Mouse (Mus musculus) lung, postnatal 0 days (tissue): Measurements from ENCODE around the gene Smyd5. TPM values are rescaled to one million over a fixed set of nuclear protein-coding genes. Genes with fewer than 3 reads are reported as not detected.
"Not testable (repeated sequence)": the region's sequence is repeated elsewhere in the genome, so short reads cannot be mapped to it uniquely, and the experiment has no call there.

ENCODE experiments used
- ATAC-seq: fragments of 200-750 bp; cut with Nextera tagmentation; 2 replicates; pipeline ENCODE4 v1.8.0; 2017; ENCODE audit warnings: moderate library complexity
- DNase-seq: peaks from one replicate; pipeline ENCODE4 v3.0.0-alpha.2; 2016; ENCODE audit warnings: low spot score
- H3K27ac ChIP-seq: fragments of 300-500 bp; sonication (generic); 2 replicates; pipeline ENCODE4 v1.5.1; 2014; ENCODE audit warnings: antibody characterized with exemption, mild to moderate bottlenecking, low read length, mixed read lengths
- H3K27me3 ChIP-seq: fragments of 300-500 bp; sonication (generic); replicated peaks from 2 replicates; pipeline ENCODE4 v1.6.1; 2014; ENCODE audit warnings: low read length, mixed read lengths; ENCODE audit not compliant: insufficient read depth
- H3K36me3 ChIP-seq: fragments of 300-500 bp; sonication (generic); 2 replicates; pipeline ENCODE4 v1.6.1; 2014; ENCODE audit warnings: low read length, mixed read lengths; ENCODE audit not compliant: insufficient read depth
- H3K4me1 ChIP-seq: fragments of 300-500 bp; sonication (generic); 2 replicates; pipeline ENCODE4 v1.6.1; 2014; ENCODE audit warnings: antibody characterized with exemption, low read depth, low read length, mixed read lengths; ENCODE audit not compliant: insufficient read depth
- H3K4me2 ChIP-seq: fragments of 300-500 bp; sonication (generic); replicated peaks from 2 replicates; pipeline ENCODE4 v1.6.1; 2014; ENCODE audit warnings: low read depth, mild to moderate bottlenecking, low read length, moderate library complexity, mixed read lengths
- H3K4me3 ChIP-seq: fragments of 300-500 bp; sonication (generic); 2 replicates; pipeline ENCODE4 v1.5.1; 2014; ENCODE audit warnings: low read depth, low read length
- H3K9ac ChIP-seq: fragments of 300-500 bp; sonication (generic); replicated peaks from 2 replicates; pipeline ENCODE4 v1.6.1; 2014; ENCODE audit warnings: low read depth, mild to moderate bottlenecking
- H3K9me3 ChIP-seq: fragments of 300-500 bp; sonication (generic); 2 replicates; pipeline ENCODE4 v1.6.1; 2016; ENCODE audit warnings: low read length, mixed read lengths
- CTCF ChIP-seq: IDR thresholded peaks from 2 replicates; pipeline ENCODE4 v1.5.1; 2016; ENCODE audit warnings: antibody characterized with exemption, mild to moderate bottlenecking
- EP300 ChIP-seq: IDR thresholded peaks from 2 replicates; pipeline ENCODE4 v1.6.1; 2016; ENCODE audit warnings: antibody characterized with exemption, mild to moderate bottlenecking, control low read depth
- WGBS: fragments of 180-500 bp; shearing (Covaris S2); extraction: QIAGEN DNeasy Blood & Tissue Kit; methylation state at CpG from one replicate; pipeline ENCODE4 v1.1.7; 2014; 5-methylcytosine and 5-hydroxymethylcytosine counted together
- polyA plus RNA-seq: library from polyadenylated mRNA; unstranded; fragments of >200 nt; fragmentation: Nextera tagmentation; extraction: Ambion mirVana; gene quantifications from 2 replicates; pipeline ENCODE4 v1.2.1, GENCODE M21; 2015

Gene Smyd5
- polyA plus RNA-seq, 1 experiment from 2014 or later = 13.3 TPM

DNA sequence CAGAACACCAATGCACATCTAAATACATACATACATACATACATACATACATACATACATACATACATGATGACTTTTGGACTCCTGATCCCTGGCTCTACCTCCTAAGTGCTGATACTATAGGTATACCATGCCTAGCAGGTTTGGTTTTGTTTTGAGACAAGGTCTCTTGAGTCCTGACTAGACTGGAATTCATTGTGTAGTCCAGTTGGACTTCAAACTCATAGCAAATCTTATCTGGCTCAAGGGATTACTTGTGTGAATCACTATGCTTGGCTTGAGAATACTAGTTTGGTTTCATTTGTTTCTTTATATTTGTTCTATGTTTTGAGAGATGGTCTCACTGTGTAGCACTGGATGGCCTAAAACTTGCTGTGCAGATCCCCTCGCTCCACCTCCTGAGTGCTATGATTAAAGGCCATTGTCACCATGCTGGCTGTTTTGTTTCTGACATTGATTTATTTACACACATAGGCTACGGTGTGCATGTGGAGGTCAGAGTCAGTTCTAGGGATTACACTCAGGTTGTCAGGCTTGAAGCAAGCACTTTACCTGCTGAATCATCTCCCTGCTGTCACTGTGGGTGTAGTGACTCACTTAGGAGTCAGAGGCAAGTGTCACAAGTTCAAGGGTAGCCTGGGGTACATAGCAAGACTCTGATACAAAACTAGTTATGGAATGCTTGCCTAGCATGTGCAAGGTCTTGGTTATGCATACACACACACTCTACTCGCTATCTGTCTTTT is 11.9 kb downstream of the Smyd5 start:
- Histone ChIP-seq H3K27me3 (no peaks in the 10 kb centered on the region), H3K4me3 (no peak overlapping the region), H3K36me3 (peaks cover 13% of the 10 kb centered on the region; the same call in 1 of the 2 replicates), H3K4me1 (no peaks in the 10 kb centered on the region), H3K4me2 (no peak overlapping the region), H3K27ac (peak overlapping the region; percentile 15; the same call in 1 of the 2 replicates), H3K9me3 (no peaks in the 10 kb centered on the region), H3K9ac (no peak overlapping the region)
- DNase-seq (no peak), ATAC-seq (no peak)
- TF ChIP-seq EP300 (no peak), CTCF (no peak)
- 73% methylated on average over 3 of the region's 3 CpGs for WGBS

GRCm38 (mm10) chr6:85444266-85444965 is 12.6 kb downstream of the Smyd5 start:
- Histone ChIP-seq H3K27me3 (no peaks in the 10 kb centered on the region), H3K4me2 (no peak overlapping the region), H3K9me3 (no peaks in the 10 kb centered on the region), H3K4me1 (no peaks in the 10 kb centered on the region), H3K27ac (0 out of 2 replicates have a peak overlapping the region, but pooled peaks have one; percentile 15), H3K36me3 (peaks cover 13% of the 10 kb centered on the region; the same call in 1 of the 2 replicates), H3K4me3 (no peak overlapping the region), H3K9ac (no peak overlapping the region)
- ATAC-seq (no peak), DNase-seq (no peak)
- 83% methylated on average over 8 of the region's 8 CpGs for WGBS
- TF ChIP-seq CTCF (no peak), EP300 (no peak)

DNA sequence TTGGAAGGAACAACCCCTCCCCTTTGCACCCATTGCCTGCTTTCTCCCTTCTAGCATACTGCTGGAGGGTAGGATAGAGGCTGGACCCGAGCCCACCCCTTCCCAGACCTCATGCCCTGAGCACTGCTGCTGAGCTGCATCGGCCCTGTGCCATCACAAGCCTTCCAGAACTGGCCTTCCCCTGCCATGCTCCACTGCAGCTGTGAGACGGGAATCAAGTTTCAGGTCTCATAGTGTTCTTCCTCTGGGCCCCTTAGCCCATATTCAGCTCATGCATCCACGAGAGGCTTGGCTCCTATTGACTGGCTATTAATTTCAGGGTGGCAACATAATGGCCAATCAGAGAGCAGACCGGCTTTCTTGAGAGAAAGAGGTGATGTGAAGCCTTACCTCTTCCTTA is 13.5 kb downstream of the Smyd5 start:
- no peak overlapping the region for H3K9ac ChIP-seq
- H3K36me3 ChIP-seq = peaks cover 10% of the 10 kb centered on the region; the same call in 1 of the 2 replicates
- ATAC-seq (no peak), DNase-seq (no peak)
- no peak overlapping the region for H3K4me2 ChIP-seq
- no peaks in the 10 kb centered on the region for H3K27me3 ChIP-seq
- no peak overlapping the region for H3K27ac ChIP-seq
- no peaks in the 10 kb centered on the region for H3K9me3 ChIP-seq
- peaks cover 2% of the 10 kb centered on the region; the same call in 1 of the 2 replicates for H3K4me1 ChIP-seq
- no peak overlapping the region for H3K4me3 ChIP-seq
- TF ChIP-seq CTCF = no peak
- TF ChIP-seq EP300 = no peak
- WGBS = 79% methylated on average over 5 of the region's 5 CpGs

GRCm38 (mm10) chr6:85447351-85447750 is 15.6 kb downstream of the Smyd5 start:
- ATAC-seq = no peak
- no peak overlapping the region for H3K9ac ChIP-seq
- TF ChIP-seq CTCF = no peak
- no peak for TF ChIP-seq EP300
- H3K4me2 ChIP-seq = no peak overlapping the region
- H3K27ac ChIP-seq = no peak overlapping the region
- H3K27me3 ChIP-seq = no peaks in the 10 kb centered on the region
- no peak overlapping the region for H3K4me3 ChIP-seq
- H3K36me3 ChIP-seq = peaks cover 10% of the 10 kb centered on the region; the same call in 1 of the 2 replicates
- DNase-seq = no peak
- WGBS = 77% methylated on average over 6 of the region's 6 CpGs
- H3K9me3 ChIP-seq = no peaks in the 10 kb centered on the region
- H3K4me1 ChIP-seq = peaks cover 6% of the 10 kb centered on the region; the same call in 1 of the 2 replicates

- ATAC-seq = not testable (repeated sequence)
- WGBS = 49% methylated on average over 1 of the region's 1 CpGs
Measured at GRCm38 (mm10) chr6:85450140-85450539, 18.4 kb downstream of the Smyd5 start.

More at GRCm38 (mm10) chr6:85450140-85450539, 18.4 kb downstream of the Smyd5 start:
- not testable (repeated sequence) for H3K4me3 ChIP-seq, H3K27ac ChIP-seq, H3K36me3 ChIP-seq, H3K9me3 ChIP-seq, H3K9ac ChIP-seq, H3K27me3 ChIP-seq, DNase-seq
- Histone ChIP-seq H3K4me1 (peaks cover 16% of the 10 kb centered on the region; the same call in 1 of the 2 replicates), H3K4me2 (peak overlapping the region; percentile 98; the same call in 1 of the 2 replicates)
